Mouse (Mus musculus): ENCODE results near the gene Trmt44. TPM values are rescaled to one million over a fixed set of nuclear protein-coding genes. Genes with fewer than 3 reads are reported as not detected.
"Not testable (repeated sequence)": the region's sequence is repeated elsewhere in the genome, so short reads cannot be mapped to it uniquely, and the experiment has no call there.

Trmt44 gene
- polyA plus RNA-seq, 1 experiment from 2014 or later = 10.8 TPM

GRCm38 (mm10) chr5:35584259-35584658 is 9.4 kb upstream of the Trmt44 start:
- not testable (repeated sequence) for H3K4me2 ChIP-seq (replicated peaks); H3K27me3 ChIP-seq; H3K9ac ChIP-seq; H3K4me3 ChIP-seq; ATAC-seq (ENCODE audit: insufficient number of reproducible peaks, insufficient read depth, low FRiP score, low TSS enrichment); H3K27ac ChIP-seq; H3K9me3 ChIP-seq
- Histone ChIP-seq H3K4me1 (peaks cover 10% of the 10 kb centered on the region), H3K36me3 (peaks cover 14% of the 10 kb centered on the region)
- 90% methylated on average over 2 of the region's 2 CpGs for WGBS

GRCm38 (mm10) chr5:35583221-35583783 is 8.4 kb upstream of the Trmt44 start:
- Histone ChIP-seq H3K27ac (0 out of 2 replicates have a peak overlapping the region, but pooled peaks have one; percentile 1), H3K9me3 (no peaks in the 10 kb centered on the region), H3K36me3 (peaks cover 5% of the 10 kb centered on the region), H3K4me3 (peak overlapping the region; percentile 53), H3K4me2 (replicated peaks) (peak overlapping the region; percentile 77), H3K4me1 (peaks cover 10% of the 10 kb centered on the region), H3K9ac (peak overlapping the region; percentile 57), H3K27me3 (0 out of 2 replicates have a peak, but pooled peaks cover 5% of the 10 kb centered on the region)
- WGBS = 4% methylated on average over 17 of the region's 17 CpGs
- ATAC-seq (ENCODE audit: insufficient number of reproducible peaks, insufficient read depth, low FRiP score, low TSS enrichment) = peak; percentile 9; the same call in 1 of the 2 replicates

GRCm38 (mm10) chr5:35582445-35583220 is 7.8 kb upstream of the Trmt44 start, which contains the start of gene Acox3:
Acox3 (plus strand) TSS chr5:35583040.
- peaks cover 10% of the 10 kb centered on the region for H3K4me1 ChIP-seq
- H3K4me2 ChIP-seq (replicated peaks) = peak within 1 kb of the TSS; percentile 77
- no peaks in the 10 kb centered on the region for H3K36me3 ChIP-seq
- H3K27ac ChIP-seq = 0 out of 2 replicates have a peak within 1 kb of the TSS, but pooled peaks have one; percentile 1
- under 1% methylated on average over 35 of the region's 35 CpGs for WGBS
- peak within 1 kb of the TSS; percentile 57 for H3K9ac ChIP-seq
- peak; percentile 76 for ATAC-seq (ENCODE audit: insufficient number of reproducible peaks, insufficient read depth, low FRiP score, low TSS enrichment)
- 0 out of 2 replicates have a peak, but pooled peaks cover 5% of the 10 kb centered on the region for H3K27me3 ChIP-seq
- peak within 1 kb of the TSS; percentile 53 for H3K4me3 ChIP-seq
- H3K9me3 ChIP-seq = no peaks in the 10 kb centered on the region

GRCm38 (mm10) chr5:35580156-35580922 is 5.5 kb upstream of the Trmt44 start:
- WGBS = 45% methylated on average over 3 of the region's 3 CpGs
- Histone ChIP-seq H3K4me3 (no peak overlapping the region), H3K4me1 (peaks cover 10% of the 10 kb centered on the region), H3K9ac (no peak overlapping the region), H3K36me3 (no peaks in the 10 kb centered on the region), H3K9me3 (no peaks in the 10 kb centered on the region), H3K27me3 (0 out of 2 replicates have a peak, but pooled peaks cover 5% of the 10 kb centered on the region), H3K4me2 (replicated peaks) (no peak overlapping the region), H3K27ac (no peak overlapping the region)
- no peak for ATAC-seq (ENCODE audit: insufficient number of reproducible peaks, insufficient read depth, low FRiP score, low TSS enrichment)

- no peak for ATAC-seq (ENCODE audit: insufficient number of reproducible peaks, insufficient read depth, low FRiP score, low TSS enrichment)
- H3K27ac ChIP-seq = no peak overlapping the region
- 66% methylated on average over 5 of the region's 5 CpGs for WGBS
- H3K4me3 ChIP-seq = no peak overlapping the region
- no peak overlapping the region for H3K9ac ChIP-seq
- H3K9me3 ChIP-seq = no peaks in the 10 kb centered on the region
- H3K36me3 ChIP-seq = no peaks in the 10 kb centered on the region
- no peak overlapping the region for H3K4me2 ChIP-seq (replicated peaks)
- peaks cover 11% of the 10 kb centered on the region for H3K4me1 ChIP-seq
- H3K27me3 ChIP-seq = 0 out of 2 replicates have a peak, but pooled peaks cover 5% of the 10 kb centered on the region
Measured at GRCm38 (mm10) chr5:35579247-35579893, 4.5 kb upstream of the Trmt44 start.

- H3K27me3 ChIP-seq = 0 out of 2 replicates have a peak, but pooled peaks cover 5% of the 10 kb centered on the region
- no peak for ATAC-seq (ENCODE audit: insufficient number of reproducible peaks, insufficient read depth, low FRiP score, low TSS enrichment)
- peaks cover 14% of the 10 kb centered on the region for H3K4me1 ChIP-seq
- H3K4me2 ChIP-seq (replicated peaks) = no peak overlapping the region
- no peaks in the 10 kb centered on the region for H3K36me3 ChIP-seq
- WGBS = 59% methylated on average over 2 of the region's 2 CpGs
- H3K9ac ChIP-seq = no peak overlapping the region
- no peak overlapping the region for H3K4me3 ChIP-seq
- H3K27ac ChIP-seq = no peak overlapping the region
- H3K9me3 ChIP-seq = no peaks in the 10 kb centered on the region
Measured at GRCm38 (mm10) chr5:35578411-35578810, 3.5 kb upstream of the Trmt44 start.

GRCm38 (mm10) chr5:35576409-35577020 is 1.6 kb upstream of the Trmt44 start:
- WGBS = 85% methylated on average over 10 of the region's 10 CpGs
- H3K4me1 ChIP-seq = peaks cover 8% of the 10 kb centered on the region
- H3K4me3 ChIP-seq = no peak overlapping the region
- peaks cover 16% of the 10 kb centered on the region for H3K36me3 ChIP-seq
- H3K4me2 ChIP-seq (replicated peaks) = no peak overlapping the region
- no peak overlapping the region for H3K27ac ChIP-seq
- H3K27me3 ChIP-seq = 0 out of 2 replicates have a peak, but pooled peaks cover 5% of the 10 kb centered on the region
- H3K9ac ChIP-seq = no peak overlapping the region
- no peak for ATAC-seq (ENCODE audit: insufficient number of reproducible peaks, insufficient read depth, low FRiP score, low TSS enrichment)
- H3K9me3 ChIP-seq = no peaks in the 10 kb centered on the region

- Histone ChIP-seq H3K4me3 (no peak overlapping the region), H3K4me2 (replicated peaks) (no peak overlapping the region), H3K9ac (no peak overlapping the region), H3K27ac (no peak overlapping the region), H3K27me3 (no peaks in the 10 kb centered on the region), H3K9me3 (no peaks in the 10 kb centered on the region), H3K36me3 (peaks cover 58% of the 10 kb centered on the region), H3K4me1 (peaks cover 8% of the 10 kb centered on the region)
- WGBS = 91% methylated on average over 6 of the region's 6 CpGs
- no peak for ATAC-seq (ENCODE audit: insufficient number of reproducible peaks, insufficient read depth, low FRiP score, low TSS enrichment)
Measured at GRCm38 (mm10) chr5:35571546-35571945, 3.3 kb downstream of the Trmt44 start.

GRCm38 (mm10) chr5:35566632-35567031 is 8.2 kb downstream of the Trmt44 start:
- Histone ChIP-seq H3K4me1 (no peaks in the 10 kb centered on the region), H3K36me3 (peaks cover 91% of the 10 kb centered on the region), H3K9me3 (no peaks in the 10 kb centered on the region), H3K4me2 (replicated peaks) (no peak overlapping the region), H3K4me3 (no peak overlapping the region), H3K27ac (no peak overlapping the region), H3K27me3 (no peaks in the 10 kb centered on the region), H3K9ac (no peak overlapping the region)
- ATAC-seq (ENCODE audit: insufficient number of reproducible peaks, insufficient read depth, low FRiP score, low TSS enrichment) = no peak
- 94% methylated on average over 4 of the region's 4 CpGs for WGBS

- Histone ChIP-seq H3K9ac (no peak overlapping the region), H3K27me3 (no peaks in the 10 kb centered on the region), H3K4me1 (no peaks in the 10 kb centered on the region), H3K9me3 (no peaks in the 10 kb centered on the region), H3K27ac (no peak overlapping the region), H3K36me3 (peaks cover 93% of the 10 kb centered on the region), H3K4me2 (replicated peaks) (no peak overlapping the region), H3K4me3 (no peak overlapping the region)
- no peak for ATAC-seq (ENCODE audit: insufficient number of reproducible peaks, insufficient read depth, low FRiP score, low TSS enrichment)
- WGBS = 90% methylated on average over 9 of the region's 9 CpGs
Measured at GRCm38 (mm10) chr5:35565217-35565616, 9.7 kb downstream of the Trmt44 start.

- peaks cover 86% of the 10 kb centered on the region for H3K36me3 ChIP-seq
Measured at GRCm38 (mm10) chr5:35563449-35563848, 11.4 kb downstream of the Trmt44 start.

More at GRCm38 (mm10) chr5:35563449-35563848, 11.4 kb downstream of the Trmt44 start:
- no peak overlapping the region for H3K9ac ChIP-seq
- H3K9me3 ChIP-seq = no peaks in the 10 kb centered on the region
- H3K4me1 ChIP-seq = no peaks in the 10 kb centered on the region
- no peak overlapping the region for H3K4me3 ChIP-seq
- WGBS = 0% methylated on average over 1 of the region's 1 CpGs
- H3K4me2 ChIP-seq (replicated peaks) = no peak overlapping the region
- H3K27ac ChIP-seq = no peak overlapping the region
- 0 out of 2 replicates have a peak, but pooled peaks have one; percentile 48 for ATAC-seq (ENCODE audit: insufficient number of reproducible peaks, insufficient read depth, low FRiP score, low TSS enrichment)
- no peaks in the 10 kb centered on the region for H3K27me3 ChIP-seq
